Mouse (Mus musculus) lung, postnatal 10 days (tissue): ENCODE data around the gene Krt31.

Experiments
- DNase-seq: peaks from one replicate; pipeline ENCODE4 v3.0.0; 2021

Gene Krt31

GRCm38 (mm10) chr11:100050451-100050850 lies at the start of gene Krt31:
Gene Krt31 (minus strand): TSS chr11:100050551.
- DNase-seq, result no peak

- no peak for DNase-seq
These were observed 47.5 kb upstream of the Krt31 start for GRCm38 (mm10) chr11:100097819-100098218.

GRCm38 (mm10) chr11:100096141-100096540 lies 45.8 kb upstream of the Krt31 start, which contains the start of gene Krt35:
Gene Krt35 (minus strand): TSS chr11:100096241.
- no peak for DNase-seq

GRCm38 (mm10) chr11:100088378-100089025 lies 38.2 kb upstream of the Krt31 start:
- no peak for DNase-seq

GRCm38 (mm10) chr11:100087861-100088260 lies 37.5 kb upstream of the Krt31 start, which contains the start of gene Krt32:
Gene Krt32 (minus strand): TSS chr11:100088226.
- DNase-seq, result no peak

GRCm38 (mm10) chr11:100073873-100074272 lies 23.5 kb upstream of the Krt31 start:
- no peak for DNase-seq

GRCm38 (mm10) chr11:100067293-100068036 lies 17.1 kb upstream of the Krt31 start:
- DNase-seq, result peak; percentile 39

GRCm38 (mm10) chr11:100066236-100067010 lies 16.1 kb upstream of the Krt31 start:
- DNase-seq, result peak; percentile 9

GRCm38 (mm10) chr11:100058875-100059274 lies 8.5 kb upstream of the Krt31 start:
- DNase-seq, result no peak

- DNase-seq, result no peak
These were observed 5.6 kb upstream of the Krt31 start for GRCm38 (mm10) chr11:100055686-100056655.

- DNase-seq, result no peak
These were observed 3.2 kb downstream of the Krt31 start for GRCm38 (mm10) chr11:100047193-100047592.

GRCm38 (mm10) chr11:100046303-100046866 lies 4.0 kb downstream of the Krt31 start:
- DNase-seq, result peak; percentile 30

- no peak for DNase-seq
These were observed 8.9 kb downstream of the Krt31 start, which contains the start of gene Krt34 for GRCm38 (mm10) chr11:100041454-100041853. Gene Krt34 (minus strand): TSS chr11:100041554.

- no peak for DNase-seq
These were observed 20.6 kb downstream of the Krt31 start, which contains the start of gene Krt33b for GRCm38 (mm10) chr11:100029768-100030167. Gene Krt33b (minus strand): TSS chr11:100029868.

GRCm38 (mm10) chr11:100021438-100021837 lies 28.9 kb downstream of the Krt31 start:
- no peak for DNase-seq

- DNase-seq, result no peak
These were observed 30.9 kb downstream of the Krt31 start for GRCm38 (mm10) chr11:100019466-100019865.

- no peak for DNase-seq
These were observed 34.2 kb downstream of the Krt31 start, which contains the start of gene Krt33a for GRCm38 (mm10) chr11:100016112-100016511. Gene Krt33a (minus strand): TSS chr11:100016212.

GRCm38 (mm10) chr11:100013691-100014171 lies 36.6 kb downstream of the Krt31 start:
- peak; percentile 64 for DNase-seq

GRCm38 (mm10) chr11:100010682-100011081 lies 39.7 kb downstream of the Krt31 start:
- DNase-seq, result no peak

GRCm38 (mm10) chr11:100008336-100008735 lies 42.0 kb downstream of the Krt31 start:
- DNase-seq, result no peak

GRCm38 (mm10) chr11:100006624-100007023 lies 43.7 kb downstream of the Krt31 start:
- DNase-seq, result no peak
